Mouse (Mus musculus) liver, adult 2 months (tissue): ENCODE data around the gene Sh3pxd2a. TPM values are rescaled to one million over a fixed set of nuclear protein-coding genes. Genes with fewer than 3 reads are reported as not detected.

Experiments
- DNase-seq: peaks from one replicate; pipeline ENCODE4 v3.0.0-alpha.2; 2011; ENCODE audit warnings: low read depth, low spot score; ENCODE audit errors: extremely low read depth
- H3K27ac ChIP-seq: fragments of 200-500 bp; replicated peaks from 2 replicates; pipeline ENCODE4 v1.5.1; 2012; ENCODE audit warnings: low read depth, mild to moderate bottlenecking, control low read depth, inconsistent platforms, low read length; ENCODE audit not compliant: insufficient read depth
- H3K27me3 ChIP-seq: fragments of 200-500 bp; 2 replicates; pipeline ENCODE4 v1.6.1; 2012; ENCODE audit warnings: mild to moderate bottlenecking, moderate library complexity, low read length, inconsistent platforms; ENCODE audit not compliant: control insufficient read depth, insufficient read depth
- H3K36me3 ChIP-seq: fragments of 200-500 bp; 2 replicates; pipeline ENCODE4 v1.6.1; 2012; ENCODE audit warnings: low read length, inconsistent platforms; ENCODE audit not compliant: control insufficient read depth, insufficient read depth
- H3K4me1 ChIP-seq: fragments of 200-500 bp; 2 replicates; pipeline ENCODE4 v1.6.1; 2011; ENCODE audit warnings: low read length; ENCODE audit not compliant: control insufficient read depth, insufficient read depth
- H3K4me3 ChIP-seq: fragments of 200-500 bp; 2 replicates; pipeline ENCODE4 v1.5.1; 2011; ENCODE audit warnings: low read depth, mild to moderate bottlenecking, control low read depth, low read length, moderate library complexity; ENCODE audit not compliant: insufficient read depth
- H3K79me2 ChIP-seq: fragments of 200-500 bp; 2 replicates; pipeline ENCODE4 v1.6.1; 2012; ENCODE audit warnings: inconsistent platforms, mild to moderate bottlenecking, low read length, moderate library complexity; ENCODE audit not compliant: control insufficient read depth, insufficient read depth
- H3K9ac ChIP-seq: fragments of 200-500 bp; 2 replicates; pipeline ENCODE4 v1.6.1; 2012; ENCODE audit warnings: low read depth, mild to moderate bottlenecking, control low read depth, inconsistent platforms, low read length
- CTCF ChIP-seq: fragments of 200-500 bp; IDR thresholded peaks from 2 replicates; pipeline ENCODE4 v1.5.1; 2011; ENCODE audit warnings: low read depth, low read length, control low read depth
- POLR2A ChIP-seq: fragments of 200-500 bp; IDR thresholded peaks from 2 replicates; pipeline ENCODE4 v1.6.1; 2011; ENCODE audit warnings: low read length, control low read depth; ENCODE audit not compliant: insufficient read depth; ENCODE audit errors: extremely low read depth
- WGBS: fragments of 180-500 bp; shearing (Covaris S2); methylation state at CpG from one replicate; pipeline ENCODE4 v1.1.7; 2018; 5-methylcytosine and 5-hydroxymethylcytosine counted together
- polyA plus RNA-seq: library from polyadenylated mRNA; depleted of rRNA; stranded (reverse); fragments of >200 nt; gene quantifications from 2 replicates; pipeline ENCODE4 v1.2.3, GENCODE M21; 2012
- total RNA-seq: library from RNA; depleted of rRNA; stranded (reverse); fragments of >200 nt; gene quantifications from 2 replicates; pipeline ENCODE4 v1.2.3, GENCODE M21; 2014

Gene Sh3pxd2a
- total and polyA plus RNA-seq, 2 experiments: 4.2 to 10.0 TPM

GRCm38 (mm10) chr19:47503625-47504024 is 39.4 kb upstream of the Sh3pxd2a start:
- Histone ChIP-seq H3K79me2 (no peaks in the 10 kb centered on the region), H3K27ac (no peak overlapping the region), H3K4me1 (no peaks in the 10 kb centered on the region), H3K27me3 (no peaks in the 10 kb centered on the region), H3K36me3 (no peaks in the 10 kb centered on the region), H3K4me3 (no peak overlapping the region), H3K9ac (no peak overlapping the region)
- peak; percentile 61 for DNase-seq
- WGBS: 64% methylated on average over 4 of the region's 4 CpGs
- no peak for TF ChIP-seq POLR2A
- TF ChIP-seq CTCF: peak; percentile 43

- TF ChIP-seq POLR2A: no peak
- TF ChIP-seq CTCF: peak; percentile 21; the same call in 1 of the 2 replicates
- DNase-seq: peak; percentile 47
- H3K4me1 ChIP-seq: no peaks in the 10 kb centered on the region
- H3K36me3 ChIP-seq: no peaks in the 10 kb centered on the region
- WGBS: 75% methylated on average over 8 of the region's 8 CpGs
- no peak overlapping the region for H3K9ac ChIP-seq
- H3K4me3 ChIP-seq: no peak overlapping the region
- no peaks in the 10 kb centered on the region for H3K27me3 ChIP-seq
- H3K27ac ChIP-seq: no peak overlapping the region
- no peaks in the 10 kb centered on the region for H3K79me2 ChIP-seq
These were observed 38.4 kb upstream of the Sh3pxd2a start for GRCm38 (mm10) chr19:47502563-47502962.

GRCm38 (mm10) chr19:47500389-47501011 is 36.3 kb upstream of the Sh3pxd2a start:
- DNase-seq: no peak
- Histone ChIP-seq H3K36me3 (no peaks in the 10 kb centered on the region), H3K27me3 (no peaks in the 10 kb centered on the region), H3K9ac (no peak overlapping the region), H3K4me3 (no peak overlapping the region), H3K79me2 (no peaks in the 10 kb centered on the region), H3K4me1 (no peaks in the 10 kb centered on the region), H3K27ac (no peak overlapping the region)
- no peak for TF ChIP-seq POLR2A
- no peak for TF ChIP-seq CTCF
- WGBS: 90% methylated on average over 11 of the region's 11 CpGs

GRCm38 (mm10) chr19:47499841-47500240 is 35.6 kb upstream of the Sh3pxd2a start:
- Histone ChIP-seq H3K4me1 (no peaks in the 10 kb centered on the region), H3K27me3 (no peaks in the 10 kb centered on the region), H3K27ac (no peak overlapping the region), H3K9ac (no peak overlapping the region), H3K79me2 (no peaks in the 10 kb centered on the region), H3K4me3 (no peak overlapping the region), H3K36me3 (no peaks in the 10 kb centered on the region)
- no peak for TF ChIP-seq POLR2A
- TF ChIP-seq CTCF: no peak
- DNase-seq: no peak
- WGBS: 94% methylated on average over 5 of the region's 5 CpGs

DNA sequence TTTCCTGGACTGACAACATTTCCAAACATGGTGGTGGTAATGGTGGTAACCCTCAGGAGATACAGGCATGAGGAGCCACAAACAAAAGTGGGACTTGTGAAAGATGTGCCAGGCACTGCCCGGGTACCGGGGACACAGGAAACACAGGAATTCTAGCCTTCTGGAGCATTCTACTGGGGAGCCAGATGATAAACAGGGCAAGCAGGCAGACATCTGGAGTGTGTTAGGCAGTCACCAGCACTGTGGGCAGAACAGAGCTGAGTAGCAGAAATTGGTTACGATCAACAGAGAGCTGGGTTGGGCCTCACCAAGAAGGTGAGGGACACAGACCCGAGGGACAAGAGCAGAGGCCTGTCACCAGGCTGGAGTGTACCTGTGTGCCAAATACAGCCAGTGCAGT is 34.7 kb upstream of the Sh3pxd2a start:
- WGBS: 69% methylated on average over 4 of the region's 4 CpGs
- Histone ChIP-seq H3K79me2 (no peaks in the 10 kb centered on the region), H3K27me3 (no peaks in the 10 kb centered on the region), H3K27ac (no peak overlapping the region), H3K4me3 (no peak overlapping the region), H3K9ac (no peak overlapping the region), H3K36me3 (no peaks in the 10 kb centered on the region), H3K4me1 (no peaks in the 10 kb centered on the region)
- TF ChIP-seq CTCF (no peak), POLR2A (no peak)
- no peak for DNase-seq

DNA sequence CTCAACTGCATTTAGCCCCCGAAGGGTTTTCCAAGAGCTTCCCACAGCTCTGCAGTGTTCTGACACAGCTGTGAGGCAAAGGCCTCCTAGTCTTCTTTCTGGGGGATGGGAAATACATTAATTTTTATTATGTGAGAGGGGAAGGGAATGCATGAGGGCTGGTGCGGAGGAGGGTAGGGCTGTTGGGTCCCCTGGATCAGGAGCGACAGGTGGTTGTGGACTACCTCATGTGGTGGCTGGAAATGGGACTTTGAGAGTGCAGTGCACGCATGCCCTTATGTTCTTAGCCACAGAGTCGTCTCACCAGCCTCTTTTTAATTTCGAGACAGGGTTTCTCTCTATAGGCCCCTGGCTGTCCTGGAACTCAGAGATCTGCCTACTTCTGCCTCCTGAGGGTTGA is 33.5 kb upstream of the Sh3pxd2a start:
- Histone ChIP-seq H3K9ac (no peak overlapping the region), H3K4me1 (no peaks in the 10 kb centered on the region), H3K4me3 (no peak overlapping the region), H3K79me2 (no peaks in the 10 kb centered on the region), H3K27me3 (no peaks in the 10 kb centered on the region), H3K36me3 (no peaks in the 10 kb centered on the region), H3K27ac (no peak overlapping the region)
- TF ChIP-seq POLR2A (no peak), CTCF (no peak)
- WGBS: 93% methylated on average over 6 of the region's 6 CpGs
- DNase-seq: no peak
